Mouse (Mus musculus): ENCODE results near the gene Henmt1.

Henmt1 gene

DNA sequence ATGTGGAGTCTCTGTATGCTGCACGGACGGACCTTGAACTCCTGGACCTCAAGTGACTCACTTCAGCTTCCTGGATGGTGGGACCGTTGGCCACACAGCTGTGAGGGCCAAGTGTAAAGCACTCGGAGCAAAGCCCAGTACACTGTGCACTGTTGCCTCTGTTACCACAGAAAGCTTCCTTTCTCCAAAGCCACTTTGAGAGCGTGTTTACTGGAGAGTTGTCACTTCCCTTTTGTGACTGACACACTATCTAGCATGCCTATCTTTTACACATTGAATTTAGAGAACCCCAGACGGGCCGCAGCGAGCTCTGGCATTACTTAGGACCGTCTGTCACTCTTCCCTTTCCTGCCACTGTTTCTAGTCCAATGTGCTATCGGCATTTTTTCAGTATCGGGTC, 57.6 kb downstream of the Henmt1 start:
- no peak for DNase-seq (ENCODE audit: low read depth, low spot score)

GRCm38 (mm10) chr3:108997762-108998161, 58.1 kb downstream of the Henmt1 start:
- DNase-seq (ENCODE audit: low read depth, low spot score): no peak

GRCm38 (mm10) chr3:108999173-108999572, 59.5 kb downstream of the Henmt1 start:
- no peak for DNase-seq (ENCODE audit: low read depth, low spot score)

DNA sequence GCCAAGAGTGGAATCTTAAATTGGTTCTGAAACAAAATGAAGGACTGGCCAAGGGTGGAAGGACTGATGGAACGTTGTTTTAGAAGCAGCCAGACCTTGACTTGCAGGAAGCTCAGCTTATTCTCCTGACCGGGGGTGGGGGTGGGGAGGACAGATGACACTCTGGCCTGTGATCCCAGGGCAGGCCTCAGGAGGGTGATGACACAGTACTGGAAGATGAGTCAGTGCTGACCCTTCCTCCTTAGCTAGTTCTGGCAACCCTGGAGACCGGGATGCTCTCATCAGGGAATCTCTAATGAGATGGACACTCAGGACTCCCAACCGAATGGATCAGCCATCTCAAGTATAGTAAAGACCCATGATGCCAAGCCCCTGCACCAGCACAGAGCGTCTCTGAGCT, 66.1 kb downstream of the Henmt1 start:
- no peak for DNase-seq (ENCODE audit: low read depth, low spot score)

- no peak for DNase-seq (ENCODE audit: low read depth, low spot score)
These were observed 68.5 kb downstream of the Henmt1 start for GRCm38 (mm10) chr3:109008180-109008579.
